Mouse (Mus musculus) MEL (cell line): Measurements from ENCODE around the gene Ddx58. TPM values are rescaled to one million over a fixed set of nuclear protein-coding genes. Genes with fewer than 3 reads are reported as not detected.

Source experiments
- DNase-seq: peaks from one replicate; pipeline ENCODE4 v3.0.0; 2011; ENCODE audit warnings: low read depth, low spot score
- H3K27ac ChIP-seq: 2 replicates; pipeline ENCODE4 v1.5.1; 2012; ENCODE audit warnings: low read depth, mild to moderate bottlenecking, control low read depth, low read length, moderate library complexity; ENCODE audit not compliant: control insufficient read depth
- H3K27me3 ChIP-seq, 2 experiments: fragments of 150-350 bp in 1 of 2; sonication (generic) in 1 of 2; 2 replicates each; pipeline ENCODE4 v1.6.1; 2012; ENCODE audit warnings: low read length in 2 of 2, mild to moderate bottlenecking in 2 of 2, improper control_type of control experiment in 1 of 2, moderate library complexity in 1 of 2; ENCODE audit not compliant: insufficient read depth in 2 of 2, control insufficient read depth in 1 of 2
- H3K36me3 ChIP-seq, 2 experiments: 2 replicates each; pipeline ENCODE4 v1.6.1; 2012 to 2014; ENCODE audit warnings: low read length in 2 of 2, improper control_type of control experiment in 1 of 2, inconsistent platforms in 1 of 2, mild to moderate bottlenecking in 1 of 2; ENCODE audit not compliant: insufficient read depth in 2 of 2, control insufficient read depth in 1 of 2
- H3K4me1 ChIP-seq, 2 experiments: fragments of 150-350 bp in 1 of 2; sonication (generic) in 1 of 2; 2 replicates each; pipeline ENCODE4 v1.6.1; 2012; ENCODE audit warnings: low read length in 2 of 2, improper control_type of control experiment in 1 of 2, mild to moderate bottlenecking in 1 of 2; ENCODE audit not compliant: insufficient read depth in 2 of 2, control insufficient read depth in 1 of 2
- H3K4me3 ChIP-seq, 2 experiments: fragments of 150-350 bp in 1 of 2; sonication (generic) in 1 of 2; 2 replicates each; pipeline ENCODE4 v1.5.1; 2012; ENCODE audit warnings: low read depth in 2 of 2, low read length in 2 of 2, mild to moderate bottlenecking in 2 of 2, moderate library complexity in 2 of 2, control low read depth in 1 of 2, improper control_type of control experiment in 1 of 2; ENCODE audit not compliant: control insufficient read depth in 1 of 2, insufficient read depth in 1 of 2
- H3K79me2 ChIP-seq: 2 replicates; pipeline ENCODE4 v1.6.1; 2012; ENCODE audit warnings: mild to moderate bottlenecking, low read length, moderate library complexity; ENCODE audit not compliant: control insufficient read depth, poor library complexity, insufficient read depth
- H3K9ac ChIP-seq: 2 replicates; pipeline ENCODE4 v1.6.1; 2012; ENCODE audit warnings: low read depth, mild to moderate bottlenecking, control low read depth, low read length, moderate library complexity; ENCODE audit not compliant: control insufficient read depth, poor library complexity, severe bottlenecking
- H3K9me3 ChIP-seq: fragments of 150-350 bp; sonication (generic); replicated peaks from 2 replicates; pipeline ENCODE4 v1.6.1; 2012; ENCODE audit warnings: mild to moderate bottlenecking, low read length, improper control_type of control experiment, moderate library complexity; ENCODE audit not compliant: insufficient read depth
- BHLHE40 ChIP-seq: IDR thresholded peaks from 2 replicates; pipeline ENCODE4 v1.6.1; 2012; ENCODE audit warnings: low read depth, mild to moderate bottlenecking, inconsistent platforms, low read length, improper control_type of control experiment, borderline replicate concordance
- E2F4 ChIP-seq: IDR thresholded peaks from 2 replicates; pipeline ENCODE4 v1.6.1; 2011; ENCODE audit warnings: low read depth, low read length, improper control_type of control experiment, borderline replicate concordance
- ELF1 ChIP-seq: IDR thresholded peaks from 2 replicates; pipeline ENCODE4 v1.6.1; 2014; ENCODE audit warnings: low read depth, mild to moderate bottlenecking, inconsistent platforms, low read length, improper control_type of control experiment, moderate library complexity
- EP300 ChIP-seq, 2 experiments: IDR thresholded peaks; 2 replicates each; pipeline ENCODE4 v1.6.1; 2011; ENCODE audit warnings: improper control_type of control experiment in 2 of 2, low read length in 2 of 2, low read depth in 1 of 2, mild to moderate bottlenecking in 1 of 2
- ETS1 ChIP-seq: IDR thresholded peaks from 2 replicates; pipeline ENCODE4 v1.6.1; 2012; ENCODE audit warnings: low read depth, mild to moderate bottlenecking, inconsistent platforms, low read length, improper control_type of control experiment, moderate library complexity
- GABPA ChIP-seq: IDR thresholded peaks from 2 replicates; pipeline ENCODE4 v1.6.1; 2012; ENCODE audit warnings: low read depth, mild to moderate bottlenecking, inconsistent platforms, low read length, improper control_type of control experiment, moderate library complexity
- GATA1 ChIP-seq: IDR thresholded peaks from 2 replicates; pipeline ENCODE4 v1.6.1; 2011; ENCODE audit warnings: low read depth, low read length, improper control_type of control experiment
- HCFC1 ChIP-seq: IDR thresholded peaks from 2 replicates; pipeline ENCODE4 v1.6.1; 2012; ENCODE audit warnings: low read depth, mild to moderate bottlenecking, inconsistent platforms, low read length, improper control_type of control experiment, moderate library complexity
- MAFK ChIP-seq: IDR thresholded peaks from 2 replicates; pipeline ENCODE4 v1.6.1; 2011; ENCODE audit warnings: low read depth, mild to moderate bottlenecking, low read length, improper control_type of control experiment, borderline replicate concordance
- MAZ ChIP-seq: IDR thresholded peaks from 2 replicates; pipeline ENCODE4 v1.6.1; 2012; ENCODE audit warnings: low read depth, mild to moderate bottlenecking, inconsistent platforms, low read length, improper control_type of control experiment
- MEF2A ChIP-seq: IDR thresholded peaks from 2 replicates; pipeline ENCODE4 v1.6.1; 2014; ENCODE audit warnings: low read depth, mild to moderate bottlenecking, inconsistent platforms, low read length, improper control_type of control experiment; ENCODE audit not compliant: poor library complexity, insufficient replicate concordance, severe bottlenecking; ENCODE audit errors: extremely low read depth
- MXI1 ChIP-seq: IDR thresholded peaks from 2 replicates; pipeline ENCODE4 v1.6.1; 2011; ENCODE audit warnings: mild to moderate bottlenecking, low read depth, low read length, improper control_type of control experiment
- MYB ChIP-seq: IDR thresholded peaks from 2 replicates; pipeline ENCODE4 v1.6.1; 2011; ENCODE audit warnings: mild to moderate bottlenecking, low read depth, low read length, improper control_type of control experiment
- NELFE ChIP-seq: IDR thresholded peaks from 2 replicates; pipeline ENCODE4 v1.6.1; 2011; ENCODE audit warnings: low read depth, low read length, improper control_type of control experiment
- NRF1 ChIP-seq: IDR thresholded peaks from 2 replicates; pipeline ENCODE4 v1.6.1; 2014; ENCODE audit warnings: low read depth, mild to moderate bottlenecking, inconsistent platforms, low read length, improper control_type of control experiment, moderate library complexity; ENCODE audit not compliant: poor library complexity, insufficient read depth, severe bottlenecking
- POLR2AphosphoS2 ChIP-seq: IDR thresholded peaks from 2 replicates; pipeline ENCODE4 v1.6.1; 2011; ENCODE audit warnings: low read length, improper control_type of control experiment
- RAD21 ChIP-seq: IDR thresholded peaks from 2 replicates; pipeline ENCODE4 v1.6.1; 2011; ENCODE audit warnings: mild to moderate bottlenecking, low read depth, low read length, improper control_type of control experiment
- RCOR1 ChIP-seq: IDR thresholded peaks from 2 replicates; pipeline ENCODE4 v1.6.1; 2012; ENCODE audit warnings: low read depth, mild to moderate bottlenecking, inconsistent platforms, low read length, improper control_type of control experiment
- SMC3 ChIP-seq: IDR thresholded peaks from 2 replicates; pipeline ENCODE4 v1.6.1; 2011; ENCODE audit warnings: low read depth, low read length, improper control_type of control experiment
- TAL1 ChIP-seq: IDR thresholded peaks from 2 replicates; pipeline ENCODE4 v1.6.1; 2012; ENCODE audit warnings: mild to moderate bottlenecking, inconsistent platforms, low read length, moderate library complexity, mixed read lengths
- TBP ChIP-seq: IDR thresholded peaks from 2 replicates; pipeline ENCODE4 v1.8.0; 2011; ENCODE audit warnings: low read depth, low read length, improper control_type of control experiment
- TCF12 ChIP-seq: IDR thresholded peaks from 2 replicates; pipeline ENCODE4 v1.6.1; 2014; ENCODE audit warnings: low read depth, mild to moderate bottlenecking, inconsistent platforms, low read length, improper control_type of control experiment, moderate library complexity
- ZC3H11A ChIP-seq: IDR thresholded peaks from 2 replicates; pipeline ENCODE4 v1.6.1; 2012; ENCODE audit warnings: low read depth, mild to moderate bottlenecking, inconsistent platforms, low read length, improper control_type of control experiment
- ZKSCAN1 ChIP-seq: IDR thresholded peaks from 2 replicates; pipeline ENCODE4 v1.6.1; 2012; ENCODE audit warnings: low read depth, mild to moderate bottlenecking, inconsistent platforms, low read length, improper control_type of control experiment, moderate library complexity
- ZMIZ1 ChIP-seq: IDR thresholded peaks from 2 replicates; pipeline ENCODE4 v1.6.1; 2012; ENCODE audit warnings: low read depth, mild to moderate bottlenecking, inconsistent platforms, low read length, improper control_type of control experiment, moderate library complexity
- polyA plus RNA-seq, 2 experiments: library from polyadenylated mRNA; stranded (reverse) in 1 of 2; unstranded in 1 of 2; fragments of >175 nt in 1 of 2; fragments of >200 nt in 1 of 2; gene quantifications; 2 replicates each; pipeline versions ENCODE4 v1.2.1 to v1.2.4; 2012; ENCODE audit warnings: low replicate concordance in 2 of 2, low read depth in 1 of 2; ENCODE audit not compliant: insufficient read length in 2 of 2, insufficient read depth in 1 of 2, missing spikeins in 1 of 2
- total RNA-seq: library from RNA; depleted of rRNA; stranded (reverse); fragments of 300-350 nt; gene quantifications from 2 replicates; pipeline ENCODE4 v1.2.3, GENCODE M21; 2012

Ddx58 gene
- total and polyA plus RNA-seq, 3 experiments: 0.58 to 1.0 TPM; not detected in 1

DNA sequence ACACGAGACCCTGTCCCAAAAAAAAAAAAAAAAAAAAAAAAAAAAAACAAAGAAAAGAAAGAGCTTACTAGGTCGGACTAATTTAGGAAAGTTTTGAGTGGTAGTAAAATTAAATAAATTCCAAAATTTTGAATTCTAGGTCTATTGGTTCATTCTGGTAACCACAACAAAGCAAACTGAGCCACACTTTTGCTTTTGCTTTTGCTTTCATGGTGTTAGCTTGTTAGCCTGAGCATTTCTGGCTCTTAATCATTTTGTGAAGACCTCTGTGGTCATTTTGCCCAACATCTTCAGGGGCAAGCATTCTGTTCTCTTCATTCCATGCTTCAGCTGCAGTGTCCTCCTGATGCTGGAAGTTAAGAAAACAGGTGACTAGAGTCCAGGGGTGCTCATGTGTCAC, 67.3 kb downstream of the Ddx58 start:
- no peaks in the 10 kb centered on the region for H3K27me3 ChIP-seq
- no peak overlapping the region for H3K27ac ChIP-seq
- TF ChIP-seq E2F4 (no peak), EP300 (IDR thresholded peaks at IDR 0.05; ENCODE audit: low read depth in 1 of 2, low read length in 2 of 2) (no peak), MEF2A (no peak), BHLHE40 (no peak), TAL1 (no peak), ZKSCAN1 (no peak), MXI1 (no peak), POLR2AphosphoS2 (no peak), NELFE (no peak), GABPA (no peak), GATA1 (no peak), SMC3 (no peak), RAD21 (no peak), RCOR1 (no peak), ETS1 (no peak), ZC3H11A (no peak)
- no peak overlapping the region for H3K4me3 ChIP-seq
- H3K4me1 ChIP-seq: no peaks in the 10 kb centered on the region
- H3K9ac ChIP-seq: no peak overlapping the region
- no peaks in the 10 kb centered on the region for H3K9me3 ChIP-seq
- no peak for DNase-seq
- H3K36me3 ChIP-seq: no peaks in the 10 kb centered on the region; a peak in 1 of 4 replicates
- H3K79me2 ChIP-seq: no peaks in the 10 kb centered on the region

DNA sequence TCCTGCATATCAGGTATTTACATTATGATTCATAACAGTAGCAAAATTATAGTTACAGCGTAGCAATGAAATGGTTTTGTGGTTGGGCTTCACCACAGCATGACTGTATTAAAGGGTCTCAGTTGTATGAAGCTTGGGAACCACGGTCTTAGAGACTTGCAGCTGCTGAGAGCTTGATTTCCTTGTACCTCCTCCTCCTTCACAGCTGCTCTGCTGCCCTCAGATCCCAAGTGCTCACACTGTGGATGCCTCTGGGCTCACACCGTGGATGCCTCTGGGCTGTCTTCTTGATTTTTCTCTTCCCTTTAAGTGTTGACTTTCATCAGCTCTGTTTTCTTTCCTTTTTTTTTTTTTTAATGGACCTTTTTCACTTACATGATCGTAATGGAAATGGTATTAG, 68.2 kb downstream of the Ddx58 start:
- Histone ChIP-seq H3K27me3 (no peaks in the 10 kb centered on the region), H3K9me3 (no peaks in the 10 kb centered on the region)
- DNase-seq: no peak
- TF ChIP-seq ZC3H11A: no peak
- no peak for TF ChIP-seq MAFK
- no peak for TF ChIP-seq E2F4
- TF ChIP-seq TAL1: no peak
- TF ChIP-seq MAZ: no peak
- no peak for TF ChIP-seq HCFC1
- no peak for TF ChIP-seq ELF1
- TF ChIP-seq MYB: no peak
- TF ChIP-seq SMC3: no peak
- no peak for TF ChIP-seq GABPA
- TF ChIP-seq TCF12: no peak
- TF ChIP-seq NRF1: no peak
- no peak for TF ChIP-seq GATA1
- no peak for TF ChIP-seq RAD21
- TF ChIP-seq NELFE: no peak
- TF ChIP-seq POLR2AphosphoS2: no peak
- TF ChIP-seq RCOR1: no peak
- no peak for TF ChIP-seq ZMIZ1
- no peak for TF ChIP-seq ZKSCAN1
- no peak for TF ChIP-seq TBP
- TF ChIP-seq, all 39 proteins: peak for 0
- no peak overlapping the region for H3K27ac ChIP-seq
- H3K36me3 ChIP-seq: peaks cover 0 to 2% of the 10 kb centered on the region in 2 experiments; a peak in 1 of 4 replicates
- H3K4me1 ChIP-seq: no peaks in the 10 kb centered on the region
- no peak overlapping the region for H3K4me3 ChIP-seq
- no peaks in the 10 kb centered on the region for H3K79me2 ChIP-seq
- H3K9ac ChIP-seq: no peak overlapping the region
